Mouse (Mus musculus) heart, embryonic 14.5 days (tissue): ENCODE measurements at regions not wholly inside any gene's neighbourhood (a gene's known extent, or its start where the extent isn't known, plus 50 kb on each side); places are given as distances from the start of the nearest gene placed in this dataset.

Experiments used
- ATAC-seq: fragments of 200-750 bp; cut with Nextera tagmentation; 2 replicates; pipeline ENCODE4 v1.8.0; 2017; ENCODE audit warnings: low read depth, moderate TSS enrichment; ENCODE audit not compliant: insufficient number of reproducible peaks, insufficient read depth, low FRiP score
- H3K27ac ChIP-seq, 2 experiments: fragments of 200-500 bp in 1 of 2; fragments of 300-500 bp in 1 of 2; sonication (generic) in 1 of 2; replicated peaks in 1 of 2; 2 replicates each; pipeline ENCODE4 v1.5.1; 2012 to 2014; ENCODE audit warnings: low read depth in 2 of 2, low read length in 2 of 2, control low read depth in 1 of 2, mild to moderate bottlenecking in 1 of 2, mixed read lengths in 1 of 2; ENCODE audit not compliant: control insufficient read depth in 1 of 2, insufficient read depth in 1 of 2
- H3K27me3 ChIP-seq: fragments of 300-500 bp; sonication (generic); 2 replicates; pipeline ENCODE4 v1.6.1; 2014; ENCODE audit warnings: mild to moderate bottlenecking, low read length, control low read depth; ENCODE audit not compliant: control insufficient read depth, insufficient read depth
- H3K36me3 ChIP-seq: fragments of 300-500 bp; sonication (generic); 2 replicates; pipeline ENCODE4 v1.6.1; 2014; ENCODE audit warnings: mild to moderate bottlenecking, control low read depth, low read length, mixed read lengths; ENCODE audit not compliant: control insufficient read depth, insufficient read depth
- H3K4me1 ChIP-seq, 2 experiments: fragments of 200-500 bp in 1 of 2; fragments of 300-500 bp in 1 of 2; sonication (generic) in 1 of 2; 2 replicates each; pipeline ENCODE4 v1.6.1; 2012 to 2014; ENCODE audit warnings: low read length in 2 of 2, control low read depth in 1 of 2, mixed read lengths in 1 of 2; ENCODE audit not compliant: control insufficient read depth in 2 of 2, insufficient read depth in 2 of 2
- H3K4me2 ChIP-seq: fragments of 300-500 bp; sonication (generic); 2 replicates; pipeline ENCODE4 v1.6.1; 2014; ENCODE audit warnings: mild to moderate bottlenecking, low read length
- H3K4me3 ChIP-seq, 2 experiments: fragments of 200-500 bp in 1 of 2; fragments of 300-500 bp in 1 of 2; sonication (generic) in 1 of 2; 2 replicates each; pipeline ENCODE4 v1.5.1; 2012 to 2014; ENCODE audit warnings: low read length in 2 of 2, mild to moderate bottlenecking in 2 of 2, control low read depth in 1 of 2, low read depth in 1 of 2, moderate library complexity in 1 of 2; ENCODE audit not compliant: control insufficient read depth in 1 of 2, insufficient read depth in 1 of 2
- H3K9ac ChIP-seq: fragments of 300-500 bp; sonication (generic); 2 replicates; pipeline ENCODE4 v1.6.1; 2014; ENCODE audit warnings: mild to moderate bottlenecking, low read length
- H3K9me3 ChIP-seq: fragments of 300-500 bp; sonication (generic); 2 replicates; pipeline ENCODE4 v1.6.1; 2016; ENCODE audit warnings: low read length, control low read depth; ENCODE audit not compliant: control insufficient read depth
- WGBS: fragments of 180-500 bp; shearing (Covaris S2); extraction: QIAGEN DNeasy Blood & Tissue Kit; methylation state at CpG from one replicate; pipeline ENCODE4 v1.1.7; 2014; 5-methylcytosine and 5-hydroxymethylcytosine counted together

DNA sequence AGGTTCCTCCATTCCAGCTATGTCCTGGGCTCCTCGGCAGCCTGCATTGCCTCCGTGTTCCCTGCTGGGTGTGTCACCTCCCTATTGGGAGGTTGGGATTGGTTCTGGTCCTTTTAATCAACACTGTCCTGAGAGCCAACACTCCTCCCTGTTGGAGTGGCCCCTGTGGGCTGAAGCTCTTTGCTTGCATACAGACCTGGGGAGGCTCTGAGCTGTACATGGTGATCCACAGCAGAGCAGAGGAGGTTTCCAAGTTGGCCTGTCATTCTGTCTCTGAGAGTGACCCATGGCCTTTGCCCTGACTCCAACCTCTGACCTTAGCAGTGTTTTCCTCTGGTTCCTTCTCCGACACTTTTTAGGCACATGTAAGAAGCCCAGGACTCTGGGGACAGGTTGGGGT is 132.4 kb downstream of the Tpra1 start:
- Histone ChIP-seq H3K4me1 (no peaks in the 10 kb centered on the region), H3K4me2 (no peak overlapping the region), H3K4me3 (no peak overlapping the region), H3K9me3 (no peaks in the 10 kb centered on the region), H3K27me3 (no peaks in the 10 kb centered on the region), H3K9ac (no peak overlapping the region), H3K27ac (no peak overlapping the region), H3K36me3 (no peaks in the 10 kb centered on the region)
- no peak for ATAC-seq
- 41% methylated on average over 3 of the region's 3 CpGs for WGBS

GRCm38 (mm10) chr6:89035061-89035835 is 133.2 kb downstream of the Tpra1 start:
- Histone ChIP-seq H3K4me2 (no peak overlapping the region), H3K9ac (no peak overlapping the region), H3K27me3 (no peaks in the 10 kb centered on the region), H3K27ac (no peak overlapping the region), H3K4me1 (no peaks in the 10 kb centered on the region), H3K36me3 (no peaks in the 10 kb centered on the region), H3K9me3 (no peaks in the 10 kb centered on the region), H3K4me3 (no peak overlapping the region)
- no peak for ATAC-seq
- WGBS = 63% methylated on average over 13 of the region's 13 CpGs

DNA sequence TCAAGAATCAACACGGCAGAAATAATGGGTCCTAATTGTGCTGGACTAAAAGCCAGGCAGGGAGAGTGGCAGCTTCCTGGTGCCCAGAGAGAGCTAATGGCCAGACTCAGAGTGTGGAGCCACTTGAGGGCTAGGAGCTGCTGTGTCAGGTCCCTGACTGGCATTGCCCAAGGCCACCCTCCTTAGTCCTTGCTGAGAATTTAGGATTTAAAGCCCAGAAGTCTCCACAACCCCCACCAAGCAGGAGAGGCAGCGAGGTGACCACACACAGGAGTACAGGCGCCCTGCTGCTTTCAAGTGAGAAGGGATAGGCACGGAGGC is 133.7 kb downstream of the Tpra1 start:
- Histone ChIP-seq H3K9ac (no peak overlapping the region), H3K36me3 (no peaks in the 10 kb centered on the region), H3K27me3 (no peaks in the 10 kb centered on the region), H3K27ac (no peak overlapping the region), H3K4me3 (no peak overlapping the region), H3K9me3 (no peaks in the 10 kb centered on the region), H3K4me2 (no peak overlapping the region), H3K4me1 (no peaks in the 10 kb centered on the region)
- ATAC-seq = no peak
- 66% methylated on average over 4 of the region's 4 CpGs for WGBS

- Histone ChIP-seq H3K4me1 (no peaks in the 10 kb centered on the region), H3K27ac (no peak overlapping the region), H3K9me3 (no peaks in the 10 kb centered on the region), H3K9ac (no peak overlapping the region), H3K27me3 (no peaks in the 10 kb centered on the region), H3K4me2 (no peak overlapping the region), H3K4me3 (no peak overlapping the region), H3K36me3 (no peaks in the 10 kb centered on the region)
- 43% methylated on average over 2 of the region's 2 CpGs for WGBS
- ATAC-seq = no peak
Measured at GRCm38 (mm10) chr6:89037392-89037791, 135.3 kb downstream of the Tpra1 start.

GRCm38 (mm10) chr6:89037901-89038300 is 135.8 kb downstream of the Tpra1 start:
- no peak overlapping the region for H3K4me3 ChIP-seq
- no peak overlapping the region for H3K4me2 ChIP-seq
- no peaks in the 10 kb centered on the region for H3K4me1 ChIP-seq
- no peaks in the 10 kb centered on the region for H3K9me3 ChIP-seq
- no peak overlapping the region for H3K9ac ChIP-seq
- ATAC-seq = no peak
- no peaks in the 10 kb centered on the region for H3K36me3 ChIP-seq
- no peaks in the 10 kb centered on the region for H3K27me3 ChIP-seq
- H3K27ac ChIP-seq = no peak overlapping the region
- WGBS = 50% methylated on average over 7 of the region's 7 CpGs

DNA sequence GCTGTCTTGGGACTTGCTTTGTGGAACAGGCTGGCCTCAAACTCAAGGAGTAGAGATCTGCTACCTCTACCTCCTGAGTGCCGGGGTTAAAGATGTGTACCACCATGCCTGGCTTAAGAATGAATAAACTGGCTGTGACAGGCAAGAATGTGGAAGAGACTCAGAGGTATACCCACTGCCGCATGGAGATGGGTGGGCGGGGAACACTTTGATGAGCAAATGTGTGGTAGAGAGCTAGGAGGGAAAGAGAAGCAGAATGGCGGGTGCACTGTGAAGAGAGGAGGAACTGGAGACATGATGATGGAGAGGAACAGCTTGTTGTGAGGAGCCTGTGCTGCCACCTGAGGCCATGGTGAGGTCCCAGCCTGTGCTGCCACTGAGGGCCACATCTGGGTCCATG is 138.9 kb downstream of the Tpra1 start:
- no peaks in the 10 kb centered on the region for H3K27me3 ChIP-seq
- ATAC-seq = no peak
- H3K9ac ChIP-seq = no peak overlapping the region
- H3K27ac ChIP-seq = no peak overlapping the region
- H3K4me3 ChIP-seq = no peak overlapping the region
- H3K4me2 ChIP-seq = no peak overlapping the region
- no peaks in the 10 kb centered on the region for H3K36me3 ChIP-seq
- H3K4me1 ChIP-seq = no peaks in the 10 kb centered on the region
- WGBS = 84% methylated on average over 4 of the region's 4 CpGs
- H3K9me3 ChIP-seq = no peaks in the 10 kb centered on the region

DNA sequence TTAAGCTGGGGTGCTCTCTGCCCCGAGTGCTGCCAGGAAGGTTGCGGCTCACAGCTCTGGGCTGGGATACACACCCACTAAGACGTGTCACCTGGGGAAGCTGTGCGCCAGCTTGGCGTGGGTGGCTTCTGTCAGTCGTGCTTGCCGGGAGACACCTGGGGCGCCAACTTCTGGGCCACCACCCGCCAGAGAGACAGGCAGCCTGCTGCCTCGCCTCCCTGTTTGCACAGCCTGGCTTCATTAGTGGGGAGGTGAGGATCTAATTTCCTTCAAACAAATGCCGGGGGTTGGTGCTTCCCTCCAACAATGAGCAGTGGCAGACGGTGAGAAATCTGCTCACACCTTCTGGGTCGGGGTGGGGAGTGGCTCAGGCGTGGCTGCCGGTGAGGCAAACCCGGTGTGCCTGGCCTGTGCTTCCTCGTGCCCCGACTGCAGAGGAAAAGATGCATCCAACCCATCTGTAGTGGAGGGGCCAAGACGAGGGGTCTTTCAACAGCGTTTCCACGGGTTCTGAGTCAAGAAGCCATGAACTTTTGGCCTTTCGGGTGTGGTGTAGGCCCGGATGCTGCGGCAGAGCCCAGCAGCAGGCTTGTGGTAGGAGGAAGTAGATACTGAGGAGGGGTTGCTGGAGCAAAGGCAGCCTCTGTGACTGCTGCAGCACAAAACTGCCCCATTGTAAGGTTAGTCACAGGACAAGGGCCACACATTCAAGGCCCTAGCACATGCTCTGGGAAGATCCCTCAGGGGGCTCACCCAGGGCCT is 140.6 kb downstream of the Tpra1 start:
- Histone ChIP-seq H3K4me3 (no peak overlapping the region), H3K27ac (no peak overlapping the region), H3K36me3 (no peaks in the 10 kb centered on the region), H3K9me3 (peaks cover 4% of the 10 kb centered on the region; the same call in 1 of the 2 replicates), H3K4me2 (no peak overlapping the region), H3K4me1 (no peaks in the 10 kb centered on the region), H3K27me3 (no peaks in the 10 kb centered on the region; the same call in 1 of the 2 replicates), H3K9ac (no peak overlapping the region)
- ATAC-seq = no peak
- WGBS = 28% methylated on average over 24 of the region's 24 CpGs
